In the genomic region with DNA sequence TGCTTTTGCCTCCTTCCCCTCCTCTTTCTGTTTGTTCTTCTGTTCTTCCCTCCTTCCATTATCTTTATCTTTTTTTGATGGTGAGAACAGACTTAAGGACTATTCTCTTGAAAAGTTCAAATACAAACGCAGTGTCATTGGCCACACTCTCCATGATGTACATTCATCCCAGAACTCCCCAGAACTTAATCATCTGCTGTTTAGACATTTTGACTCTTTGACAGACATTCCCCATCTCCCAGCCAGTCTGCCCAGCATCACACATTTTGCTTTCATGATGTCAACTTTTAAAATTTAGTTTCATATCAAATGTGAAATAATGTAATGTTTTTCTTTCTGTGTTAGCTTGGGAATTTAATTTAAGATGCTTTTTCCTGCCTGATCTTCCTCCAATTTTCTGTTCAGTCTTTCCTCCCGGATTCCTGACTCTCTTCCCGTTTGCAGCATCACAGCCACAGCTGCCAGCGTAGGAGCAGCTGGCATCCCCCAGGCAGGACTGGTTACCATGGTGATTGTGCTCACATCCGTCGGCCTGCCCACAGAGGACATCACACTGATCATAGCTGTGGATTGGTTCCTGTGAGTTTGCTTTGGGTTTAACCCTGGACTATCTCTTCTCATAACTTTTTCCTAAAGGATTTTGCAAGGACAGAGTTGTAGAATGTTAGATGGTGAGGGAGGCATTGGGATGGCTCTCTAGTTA, we compare ENCODE assay signal across 10 mouse cellular contexts. TPM values are rescaled to one million over a fixed set of nuclear protein-coding genes. Genes with fewer than 3 reads are reported as not detected.
DNase-seq lines count a peak whose midpoint lies in the region; ATAC-seq lines count a peak whose summit lies in the region.
"Had no signal": no experiment of that assay in that cellular context is flagged by ENCODE, and none has a peak within 500 bp of the region (broad histone marks: within the 10 kb centered on the region; RNA-seq: fewer than 3 reads in every experiment).

No protein-coding gene starts in this region.

- no peak overlapping the region for H3K4me2 ChIP-seq in forebrain, embryonic 15.5 days (replicated peaks)
- H3K4me2 ChIP-seq in hindbrain, embryonic 13.5 days: peak overlapping the region; percentile 10; the same call in 1 of the 2 replicates
- H3K4me2 ChIP-seq: limb, embryonic 15.5 days had no signal

- no peaks in the 10 kb centered on the region for H3K36me3 ChIP-seq in forebrain, embryonic 15.5 days
- 0 out of 2 replicates have a peak, but pooled peaks cover 3% of the 10 kb centered on the region for H3K36me3 ChIP-seq in hindbrain, embryonic 13.5 days
- H3K36me3 ChIP-seq: limb, embryonic 15.5 days had no signal

- peak; percentile 81 for ATAC-seq in forebrain, embryonic 15.5 days (replicated peaks)
- peak; percentile 92; the same call in 1 of the 2 replicates for ATAC-seq in hindbrain, embryonic 13.5 days (ENCODE audit: low FRiP score)
- ATAC-seq: Patski had no signal

- H3K9me3 ChIP-seq in forebrain, embryonic 15.5 days: no peaks in the 10 kb centered on the region
- no peaks in the 10 kb centered on the region for H3K9me3 ChIP-seq in hindbrain, embryonic 13.5 days
- H3K9me3 ChIP-seq: limb, embryonic 15.5 days had no signal

- no peak overlapping the region for H3K27ac ChIP-seq in forebrain, embryonic 15.5 days (replicated peaks)
- peak overlapping the region; percentile 58; the same call in 1 of the 2 replicates for H3K27ac ChIP-seq in hindbrain, embryonic 13.5 days
- H3K27ac ChIP-seq: limb, embryonic 15.5 days had no signal

- intact Hi-C loops in left cerebral cortex, postnatal 14 days (cut with DNase I): no loop called here

- H3K27me3 ChIP-seq in forebrain, embryonic 15.5 days: no peaks in the 10 kb centered on the region
- H3K27me3 ChIP-seq in hindbrain, embryonic 13.5 days: no peaks in the 10 kb centered on the region
- H3K27me3 ChIP-seq: limb, embryonic 15.5 days had no signal

- no peak overlapping the region for H3K9ac ChIP-seq in forebrain, embryonic 15.5 days (replicated peaks)
- H3K9ac ChIP-seq in hindbrain, embryonic 13.5 days: no peak overlapping the region
- H3K9ac ChIP-seq: limb, embryonic 15.5 days had no signal

- WGBS in forebrain, embryonic 15.5 days: 34% methylated on average over 6 of the region's 6 CpGs
- WGBS in hindbrain, embryonic 13.5 days: 46% methylated on average over 6 of the region's 6 CpGs

- no peak overlapping the region for H3K4me3 ChIP-seq in forebrain, embryonic 15.5 days
- no peak overlapping the region for H3K4me3 ChIP-seq in hindbrain, embryonic 13.5 days
- H3K4me3 ChIP-seq: limb, embryonic 15.5 days had no signal

- 0 out of 2 replicates have a peak, but pooled peaks cover 3% of the 10 kb centered on the region for H3K4me1 ChIP-seq in forebrain, embryonic 15.5 days
- 0 out of 2 replicates have a peak, but pooled peaks cover 8% of the 10 kb centered on the region for H3K4me1 ChIP-seq in hindbrain, embryonic 13.5 days (replicated peaks)
- H3K4me1 ChIP-seq: limb, embryonic 15.5 days had no signal

- peak; percentile 74 to 89 for DNase-seq in left cerebral cortex, postnatal 14 days (ENCODE audit: low spot score in 2 of 2)
- peak; percentile 13 for DNase-seq in retina, postnatal 7 days (ENCODE audit: low read depth, low spot score)
- no peak for DNase-seq in cerebellum, adult 9-10 months
- DNase-seq in urinary bladder, adult 2 months (ENCODE audit: low spot score): no peak
- DNase-seq in adrenal gland, adult 8-10 months: no peak

RNA-seq across cellular contexts. Expression of gene Slc1a6, which starts 32.2 kb away (rescaled TPM):
- polyA plus RNA-seq in forebrain, embryonic 15.5 days (2015; fragmentation: Nextera tagmentation; extraction: Ambion mirVana): 4.4 and 4.8 TPM in 2 replicates
- polyA plus RNA-seq in hindbrain, embryonic 13.5 days (2015; fragmentation: Nextera tagmentation; extraction: Ambion mirVana): 8.3 and 9.8 TPM in 2 replicates
- total RNA-seq in left cerebral cortex, postnatal 14 days (2021): 10 to 100 TPM; 13.2 to 13.4 TPM
- polyA plus RNA-seq in urinary bladder, adult 2 months (2012; rRNA removed): 1.3 and 1.4 TPM in 2 replicates
- total RNA-seq in adrenal gland, adult 8-10 months (2022): under 1 TPM in 3 of 4 experiments, not detected in 1; 0.13 to 0.77 (median 0.20) TPM

RNA-seq across cellular contexts. Expression of gene Olfr1356, which starts 39.5 kb away (rescaled TPM):
- not detected in 2 replicates for polyA plus RNA-seq in forebrain, embryonic 15.5 days (2015; fragmentation: Nextera tagmentation; extraction: Ambion mirVana)
- 0.06 TPM in 2 replicates for polyA plus RNA-seq in hindbrain, embryonic 13.5 days (2015; fragmentation: Nextera tagmentation; extraction: Ambion mirVana)
- total RNA-seq in left cerebral cortex, postnatal 14 days (2021): not detected
- not detected in 2 replicates for polyA plus RNA-seq in urinary bladder, adult 2 months (2012; rRNA removed)
- not detected for total RNA-seq in adrenal gland, adult 8-10 months (2022)
- polyA plus RNA-seq: heart, embryonic 16.5 days; limb, embryonic 15.5 days; Patski had no signal

RNA-seq across cellular contexts. Expression of gene Ccdc105, which starts 59.6 kb away (rescaled TPM):
- 0.10 and 0.18 TPM in 2 replicates for polyA plus RNA-seq in forebrain, embryonic 15.5 days (2015; fragmentation: Nextera tagmentation; extraction: Ambion mirVana)
- 0.19 and 0.48 TPM in 2 replicates for polyA plus RNA-seq in hindbrain, embryonic 13.5 days (2015; fragmentation: Nextera tagmentation; extraction: Ambion mirVana)
- under 1 TPM; 0.46 to 0.51 TPM for total RNA-seq in left cerebral cortex, postnatal 14 days (2021)
- 0.03 TPM in 1 of 2 replicates, not detected in the other for polyA plus RNA-seq in urinary bladder, adult 2 months (2012; rRNA removed)
- total RNA-seq in adrenal gland, adult 8-10 months (2022): not detected
- polyA plus RNA-seq: heart, embryonic 16.5 days; Patski had no signal

Comparison
In these comparisons a context has a peak if more than half of its experiments do, and no peak if none do; other contexts are left out.
1. DNase-seq: peak in left cerebral cortex, postnatal 14 days (2 of 2) and retina, postnatal 7 days (single experiment); none in cerebellum, adult 9-10 months (single experiment), urinary bladder, adult 2 months (single experiment) and adrenal gland, adult 8-10 months (single experiment).